Mouse (Mus musculus): ENCODE results near the gene Tmem102.

Gene Tmem102

DNA sequence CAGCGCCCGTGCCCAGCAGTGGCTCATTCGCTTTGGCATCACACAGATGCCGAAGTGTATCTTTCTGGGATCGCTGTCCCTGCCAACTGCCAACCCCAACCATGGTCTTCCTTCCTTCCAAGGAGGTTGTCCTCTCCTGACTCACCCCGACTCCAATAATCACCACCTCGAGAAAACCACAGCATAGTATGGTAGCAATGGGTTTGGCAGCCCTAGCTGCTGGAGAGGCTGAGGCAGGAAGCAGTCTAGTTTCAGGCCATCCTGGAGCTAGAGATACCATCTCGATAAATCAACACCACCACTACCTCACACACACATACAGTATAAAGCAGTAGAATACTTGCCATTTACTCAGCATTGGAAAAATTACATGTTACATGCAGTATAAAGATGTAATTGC, 13.4 kb upstream of the Tmem102 start:
- DNase-seq (ENCODE audit: low spot score), result no peak

DNA sequence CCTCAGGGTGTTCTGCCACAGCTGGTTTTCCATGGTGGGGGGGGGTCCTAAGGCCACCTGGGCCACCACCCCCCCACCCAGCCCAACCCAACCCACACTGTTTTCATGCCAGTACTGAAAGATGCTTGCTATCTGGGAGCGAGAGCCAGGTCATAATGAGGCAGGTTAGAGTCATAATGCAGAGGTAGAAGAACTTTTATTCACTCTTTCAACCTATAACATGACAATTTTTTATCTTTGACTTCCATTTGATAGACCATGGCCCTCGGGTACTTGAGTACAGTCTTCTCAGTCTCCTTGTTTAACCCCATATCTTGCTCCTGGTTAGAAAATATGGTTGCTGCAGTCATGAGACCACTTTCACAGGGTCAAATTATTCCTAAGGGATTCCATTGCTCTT, 12.9 kb upstream of the Tmem102 start, which contains the start of gene Spem2:
Spem2 (minus strand) TSS at position 101 of the 400 bp plus-strand sequence.
- no peak for DNase-seq (ENCODE audit: low spot score)

DNA sequence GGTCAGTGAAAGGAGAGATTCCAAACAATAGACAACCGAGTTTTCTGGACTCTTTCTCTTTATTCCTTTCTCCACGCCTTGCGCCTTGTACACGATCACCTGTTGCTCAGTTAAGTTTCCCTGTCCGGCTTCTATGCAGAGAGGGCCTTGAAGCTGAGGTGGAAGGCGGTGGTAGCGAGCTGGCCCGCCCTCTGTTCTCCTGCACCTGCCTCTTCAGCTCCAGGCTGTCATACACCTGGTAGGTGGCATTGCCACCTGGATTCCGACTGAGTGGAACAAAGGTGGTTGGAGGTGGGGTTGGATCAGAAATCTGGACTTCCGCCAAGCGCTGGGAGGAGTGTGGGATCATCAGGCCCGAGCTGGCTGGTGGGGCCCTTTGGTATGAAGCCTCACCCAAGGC, 11.1 kb upstream of the Tmem102 start:
- no peak for DNase-seq (ENCODE audit: low spot score)

DNA sequence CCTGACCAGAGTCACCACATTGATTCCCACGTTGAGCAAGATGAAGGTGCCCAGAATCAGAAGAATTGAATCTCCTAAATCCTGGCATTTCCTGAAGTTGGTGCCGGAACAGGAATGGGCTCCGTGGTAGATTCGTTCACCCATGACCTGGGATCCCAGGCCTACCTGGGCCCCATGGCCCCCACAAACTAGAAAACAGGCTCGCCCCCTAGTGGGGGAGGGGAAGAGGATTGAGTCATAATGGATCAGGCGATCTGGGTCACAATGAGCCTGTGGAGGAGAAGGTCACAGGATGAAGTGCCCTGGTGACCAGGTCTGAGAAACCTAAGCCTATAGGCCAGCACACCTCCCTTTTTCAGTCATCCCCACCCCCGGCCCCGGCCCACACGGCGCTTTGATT, 9.7 kb upstream of the Tmem102 start, which contains the start of gene Gm39566:
Gm39566 (minus strand) TSS at position 144 of the 400 bp plus-strand sequence.
- DNase-seq (ENCODE audit: low spot score), result no peak

DNA sequence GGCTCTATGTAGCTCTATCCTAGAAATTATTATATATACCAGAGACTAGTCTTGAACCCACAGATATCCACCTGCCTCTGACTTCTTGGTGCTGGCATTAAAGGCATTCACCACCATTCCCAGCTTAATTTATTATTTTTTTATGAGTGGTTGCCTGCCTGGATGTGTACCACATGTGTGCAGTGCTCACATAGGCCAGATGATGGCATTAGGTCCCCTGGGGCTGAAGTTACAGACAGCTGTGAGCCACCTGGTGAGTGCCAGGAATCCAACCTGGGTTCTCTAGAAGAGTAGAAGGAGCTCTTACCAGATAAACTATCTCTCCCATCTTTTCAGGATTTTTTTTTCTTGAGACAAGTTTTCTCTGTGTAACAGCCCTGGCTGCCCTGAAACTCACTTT, 4.9 kb upstream of the Tmem102 start:
- DNase-seq (ENCODE audit: low spot score), result no peak

DNA sequence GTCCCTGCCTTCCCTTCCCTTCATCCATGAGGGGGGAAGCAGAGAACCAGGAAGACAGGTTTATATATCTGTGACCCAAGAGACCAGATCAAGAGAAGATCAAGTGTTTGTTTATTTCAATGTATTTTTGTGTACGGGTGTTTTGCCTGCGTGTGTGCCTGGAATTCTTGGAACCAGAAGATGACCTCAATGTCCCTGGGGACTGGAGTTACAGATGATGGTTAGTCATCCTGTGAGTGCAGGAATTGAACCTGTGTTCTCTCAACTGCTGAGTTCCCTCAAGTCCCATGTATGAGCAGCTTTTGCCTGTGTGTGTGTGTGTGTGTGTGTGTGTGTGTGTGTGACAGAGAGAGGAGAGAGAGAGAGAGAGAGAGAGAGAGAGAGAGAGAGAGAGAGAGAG, 2.2 kb upstream of the Tmem102 start:
- no peak for DNase-seq (ENCODE audit: low spot score)

DNA sequence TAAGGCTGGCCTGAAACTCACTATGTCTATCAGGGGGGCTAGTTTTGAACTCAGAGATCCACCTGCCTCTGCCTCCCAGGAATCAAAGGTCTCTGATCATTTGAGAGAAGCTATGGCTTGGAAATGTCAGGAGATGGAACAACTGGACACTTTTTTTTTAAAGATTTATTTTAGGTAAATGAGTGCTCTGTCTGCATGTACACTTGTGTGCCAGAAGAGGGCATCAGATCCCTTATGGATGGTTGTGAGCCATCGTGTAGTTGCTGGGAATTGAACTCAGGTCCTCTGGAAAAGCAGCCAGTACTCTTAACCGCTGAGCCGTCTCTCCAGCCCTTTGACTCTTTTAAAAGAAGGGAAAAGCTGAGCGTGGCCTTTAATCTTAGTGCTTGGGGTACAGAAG, 954 bp upstream of the Tmem102 start:
- DNase-seq (ENCODE audit: low spot score), result no peak

DNA sequence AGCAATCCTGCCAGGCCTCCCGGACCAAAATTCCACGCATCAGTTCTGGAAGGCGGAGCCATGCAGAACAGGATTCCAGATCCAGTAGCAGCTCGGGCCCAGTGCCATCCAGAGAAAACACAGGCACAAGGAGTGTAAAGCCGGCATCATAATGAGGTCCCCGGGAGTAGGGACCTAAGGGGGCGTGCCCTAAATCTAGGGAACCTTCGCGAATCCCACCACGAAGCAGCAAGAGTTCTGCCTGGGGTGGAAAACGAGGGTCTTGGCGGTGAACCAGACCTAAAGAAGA, 828 bp downstream of the Tmem102 start:
- peak; percentile 26 for DNase-seq (ENCODE audit: low spot score)

DNA sequence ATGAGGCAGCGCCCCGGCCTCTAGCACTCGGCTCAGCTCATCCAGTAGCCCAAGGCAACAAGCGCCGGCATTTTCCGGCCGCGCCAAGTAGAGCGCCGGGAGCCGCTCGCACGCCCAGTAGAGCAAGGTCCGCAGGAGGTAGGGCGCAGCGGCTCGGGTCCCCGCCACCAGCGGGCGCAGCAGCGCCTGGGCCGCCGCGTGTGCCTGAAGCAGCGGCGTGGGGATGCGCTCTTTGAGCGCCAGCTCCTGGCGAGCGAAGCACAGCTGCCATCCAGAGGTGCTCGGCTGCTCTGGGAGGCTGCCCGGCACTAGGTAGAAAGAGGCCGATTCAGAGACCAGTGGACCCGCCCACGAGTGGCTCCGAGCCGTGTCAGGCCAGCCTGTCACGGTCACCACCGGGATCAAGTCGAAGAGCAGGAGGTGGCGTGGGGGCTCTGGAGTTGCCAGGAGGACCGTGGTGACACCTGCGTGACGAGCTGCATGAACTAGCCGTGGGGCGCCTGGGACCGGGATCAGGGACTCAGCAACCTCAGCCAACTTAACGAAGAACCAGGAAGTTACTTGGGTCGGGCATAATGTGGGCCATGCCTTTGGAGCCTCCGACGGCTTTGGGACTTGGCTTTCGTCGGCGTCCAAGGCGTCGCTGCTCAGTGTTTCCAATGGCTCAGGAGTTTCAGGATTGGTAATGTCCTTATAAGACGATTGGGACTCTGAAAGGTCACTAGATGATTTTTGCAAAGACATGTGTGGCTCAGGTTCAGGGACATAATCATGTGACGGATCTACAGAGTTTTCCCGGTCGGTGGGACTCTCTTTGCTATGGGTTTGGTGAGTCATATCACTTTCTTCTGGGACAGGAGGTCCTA, 1.4 kb downstream of the Tmem102 start:
- DNase-seq (ENCODE audit: low spot score), result peak; percentile 80

DNA sequence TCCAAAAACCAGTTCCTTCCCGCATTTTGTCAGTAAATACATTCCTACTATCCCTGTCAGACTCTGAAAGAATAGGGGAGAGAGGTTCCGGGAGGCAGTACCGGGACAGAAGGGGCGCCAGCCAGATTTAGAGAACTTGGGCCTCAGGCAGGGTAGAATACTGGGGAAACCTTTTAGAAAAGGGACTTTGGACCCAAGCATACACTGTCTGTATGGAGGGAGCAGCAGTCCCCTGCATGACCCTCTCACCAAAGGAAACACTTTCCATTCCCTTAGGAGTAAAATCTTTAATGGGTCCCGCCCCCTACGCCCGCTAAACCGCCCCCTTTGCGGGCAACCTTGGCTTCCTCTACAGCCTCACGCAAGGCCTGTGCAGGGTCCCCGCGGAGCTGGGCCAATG, 2.1 kb downstream of the Tmem102 start:
- DNase-seq (ENCODE audit: low spot score), result no peak

DNA sequence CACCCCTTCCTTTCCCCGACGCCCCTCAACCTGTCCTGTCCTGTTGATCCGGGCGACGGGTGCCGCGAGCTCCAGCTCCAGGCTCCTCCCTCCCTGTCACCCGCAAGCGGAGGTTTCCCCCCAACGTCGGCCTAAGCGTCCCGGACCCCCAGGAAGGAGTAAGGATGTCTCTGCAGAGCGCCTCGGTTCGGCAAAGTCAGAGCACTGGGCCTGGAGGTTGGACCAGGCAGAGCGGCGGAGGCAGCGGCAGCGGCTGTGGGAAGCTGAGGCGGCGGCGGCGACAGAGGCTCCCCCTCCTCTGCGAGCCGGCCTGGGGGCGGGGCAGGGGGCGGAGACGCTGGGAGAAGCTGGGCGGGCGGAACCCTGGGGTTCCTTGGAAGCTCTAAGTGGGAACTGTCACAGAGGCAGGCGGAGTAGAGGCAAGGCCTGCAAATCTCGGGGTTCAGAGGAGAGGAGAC, 2.7 kb downstream of the Tmem102 start:
- peak; percentile 83 for DNase-seq (ENCODE audit: low spot score)

DNA sequence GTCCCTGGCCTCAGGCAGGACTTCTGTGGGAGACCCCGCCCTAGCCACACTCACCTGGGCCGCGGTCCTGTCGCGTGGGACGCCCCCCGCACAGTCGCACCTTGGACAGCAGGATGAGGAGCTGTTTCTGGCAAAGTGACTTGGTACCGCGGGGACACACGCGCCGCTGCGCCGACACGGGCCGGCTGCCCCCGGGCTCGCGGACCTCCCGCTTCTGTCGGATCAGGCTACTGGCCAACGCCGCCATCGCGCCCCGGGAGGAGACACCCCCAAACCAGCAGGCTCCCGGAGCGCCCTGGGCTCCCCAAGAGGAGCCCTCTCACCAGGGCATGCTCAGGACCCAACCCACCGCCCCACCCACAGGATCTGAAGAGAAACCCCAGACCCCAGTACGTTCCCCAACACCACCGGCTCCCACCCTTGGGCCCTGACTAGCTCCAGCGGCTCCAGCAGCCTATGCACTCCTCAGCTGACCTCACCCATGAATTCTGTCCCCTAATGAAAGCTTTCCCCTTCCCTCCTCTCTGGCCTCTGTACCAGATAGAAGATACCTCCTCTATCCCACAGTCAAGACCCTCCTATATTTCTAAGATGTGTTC, 3.9 kb downstream of the Tmem102 start, which contains the start of gene Fgf11:
Fgf11 (minus strand) TSS at position 479 of the 599 bp plus-strand sequence.
- peak; percentile 11 for DNase-seq (ENCODE audit: low spot score)

DNA sequence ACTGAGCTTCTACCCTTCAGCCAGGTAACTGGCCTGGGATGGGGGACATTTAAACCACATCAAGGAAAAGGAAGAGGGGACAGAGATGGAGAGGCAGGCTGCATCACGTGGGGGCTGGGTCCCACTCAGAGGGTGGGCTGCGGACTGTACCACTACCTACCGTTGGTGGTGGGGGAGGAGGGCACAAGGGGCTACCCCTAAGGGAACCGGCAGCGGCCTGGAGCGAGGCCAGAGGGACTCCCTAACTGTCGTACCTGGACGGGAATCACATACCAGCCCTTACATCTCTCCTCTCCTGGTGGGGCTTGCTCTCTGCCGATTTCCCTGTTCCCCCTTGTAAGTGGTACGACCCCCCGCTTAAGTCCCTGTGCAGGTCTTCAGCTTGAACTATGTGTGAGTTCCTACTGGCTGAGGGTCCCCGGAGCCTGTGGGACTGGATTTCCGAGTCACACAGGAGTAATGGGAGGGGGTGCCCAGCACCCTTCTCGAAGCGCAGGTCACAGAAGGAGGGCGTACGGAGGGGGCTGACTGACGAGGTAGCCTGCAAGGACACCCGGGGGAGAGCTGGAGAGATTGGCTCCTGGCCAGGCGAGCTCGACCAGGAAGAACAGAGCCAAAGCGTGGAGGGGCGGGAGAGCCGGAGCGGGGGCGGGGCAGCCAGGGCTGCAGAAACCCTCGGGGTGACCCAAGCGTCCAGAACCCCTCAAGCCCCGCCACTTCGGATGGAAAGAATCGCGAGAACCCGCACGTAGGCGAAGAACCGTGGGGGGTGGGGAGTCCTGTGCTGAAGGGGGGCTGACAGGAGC, 4.8 kb downstream of the Tmem102 start:
- DNase-seq (ENCODE audit: low spot score), result peak; percentile 85

DNA sequence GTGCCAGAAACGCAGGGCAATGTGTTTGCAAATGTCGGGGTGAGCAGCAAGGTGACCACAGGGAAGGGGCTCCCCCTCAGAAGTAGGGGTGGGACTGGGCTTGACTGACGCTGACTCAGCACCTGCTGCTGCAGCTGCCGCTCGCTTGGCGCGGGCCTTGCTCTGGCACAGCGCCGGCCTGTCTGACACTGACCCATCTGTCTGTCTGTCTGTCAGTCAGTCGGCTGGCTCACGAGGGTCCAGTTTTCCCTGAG, 5.4 kb downstream of the Tmem102 start:
- DNase-seq (ENCODE audit: low spot score), result no peak

DNA sequence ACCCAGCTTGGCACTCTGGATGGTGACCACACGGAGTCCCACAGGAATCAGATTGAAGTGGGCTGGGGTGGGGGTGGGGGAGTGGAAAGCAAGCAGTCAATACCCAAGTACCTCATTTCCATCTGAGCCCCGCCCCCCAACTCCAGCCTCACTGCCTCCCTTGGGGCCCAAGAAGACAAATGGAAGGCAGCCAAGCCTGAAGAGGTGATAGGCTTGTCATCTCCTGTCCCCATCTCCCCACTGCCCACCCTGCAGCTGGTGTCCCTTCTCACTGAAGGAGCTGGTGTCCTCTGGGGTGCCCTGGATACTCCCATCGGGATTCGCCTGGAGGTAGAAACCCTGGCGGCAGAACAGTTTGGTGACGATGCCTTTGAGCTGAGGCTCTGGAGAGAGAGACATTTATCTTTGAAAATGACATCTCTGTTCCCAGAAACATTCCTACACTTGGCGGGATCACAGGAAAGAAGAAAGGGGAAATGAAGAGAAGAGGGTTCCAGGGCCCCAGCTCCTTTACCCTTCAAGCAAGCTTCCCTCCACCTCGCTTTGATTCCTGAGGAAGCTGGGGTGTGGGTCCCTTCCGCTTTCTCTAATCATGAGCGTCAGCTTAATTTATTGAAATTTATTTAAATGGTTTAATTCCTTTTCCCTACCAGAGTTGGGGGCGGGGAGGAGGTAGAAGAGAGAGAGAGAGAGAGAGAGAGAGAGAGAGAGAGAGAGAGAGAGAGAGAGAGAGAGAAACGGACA, 5.9 kb downstream of the Tmem102 start:
- DNase-seq (ENCODE audit: low spot score), result peak; percentile 63

DNA sequence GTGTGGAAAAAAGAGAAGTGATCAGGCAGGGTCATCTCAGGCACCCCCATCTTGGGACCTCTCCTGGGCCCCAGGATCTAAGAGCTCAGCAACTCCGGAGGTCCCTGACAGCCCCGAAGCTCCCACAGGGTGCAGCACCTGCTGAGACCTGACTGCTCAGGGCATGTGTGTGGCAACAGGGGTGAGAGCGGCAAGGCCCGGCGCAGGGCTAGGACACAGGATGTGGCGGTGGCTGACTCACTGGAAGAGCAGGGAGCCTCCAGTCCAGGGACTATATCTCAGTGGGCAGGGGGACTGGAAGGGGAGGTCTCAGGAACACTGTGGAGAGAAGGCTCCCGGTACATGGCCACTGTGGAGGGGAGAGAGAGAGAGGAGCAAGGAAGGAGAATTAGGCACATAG, 7.5 kb downstream of the Tmem102 start:
- no peak for DNase-seq (ENCODE audit: low spot score)

DNA sequence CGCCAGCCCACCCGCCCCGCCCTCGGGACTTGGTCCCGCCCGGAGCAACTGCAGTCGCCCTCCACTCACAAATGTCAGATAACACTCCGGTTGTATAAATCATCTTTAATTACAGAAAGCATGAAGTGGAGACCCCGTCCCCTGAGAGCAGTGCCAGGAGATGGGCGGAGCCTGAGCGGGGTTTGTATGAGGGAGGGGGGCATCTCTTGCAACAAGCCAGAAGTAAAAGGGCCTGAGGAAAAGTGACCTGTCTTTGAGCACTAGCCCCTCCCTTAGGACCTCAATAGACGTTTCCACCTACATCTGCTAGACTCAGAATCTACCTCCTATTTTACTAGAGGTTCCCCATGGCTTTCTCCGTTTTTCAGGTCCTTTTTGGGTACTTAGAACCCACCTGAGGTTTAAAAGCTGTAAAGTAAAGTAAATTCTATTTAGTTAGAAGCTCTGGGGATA, 9.4 kb downstream of the Tmem102 start:
- peak; percentile 27 for DNase-seq (ENCODE audit: low spot score)

DNA sequence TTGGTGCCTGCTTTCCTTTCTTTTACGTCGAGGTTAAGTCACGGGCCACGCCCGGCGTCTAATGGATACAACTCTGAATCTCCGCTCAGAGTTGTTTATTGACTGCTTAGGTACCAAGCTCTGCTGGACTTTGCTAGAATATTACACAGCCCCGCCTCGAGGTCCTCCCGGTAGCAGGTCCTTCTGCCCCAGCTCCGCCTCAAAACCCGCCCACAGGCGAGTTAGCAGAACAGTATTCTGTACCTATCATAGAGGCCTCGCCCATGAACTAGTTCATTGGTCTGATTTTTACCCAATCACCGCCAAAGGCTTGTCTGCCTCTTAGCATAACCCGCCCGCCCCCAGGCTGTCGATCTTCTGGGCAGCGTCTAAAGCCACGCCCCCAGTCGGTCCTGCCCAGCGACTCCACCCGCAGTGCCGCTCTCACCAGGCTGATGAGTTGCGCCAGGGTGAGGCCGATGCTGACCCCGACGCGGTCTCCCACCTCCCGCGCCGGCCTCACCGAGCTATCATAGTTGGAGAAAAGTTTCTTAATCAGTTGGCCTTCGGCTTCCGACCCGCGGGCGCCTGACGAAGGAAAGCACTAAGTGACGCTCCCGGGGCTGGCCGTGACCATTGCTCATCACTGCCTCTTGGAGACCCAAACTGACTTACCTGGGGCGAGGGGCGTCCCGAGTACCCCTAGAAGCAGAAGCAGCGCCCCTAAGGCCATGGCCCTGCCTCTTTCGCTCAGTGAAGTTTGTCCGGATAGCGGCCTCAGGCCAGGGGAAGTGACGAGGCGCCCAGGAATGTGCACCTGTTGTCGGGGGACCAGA, 10.0 kb downstream of the Tmem102 start, which contains the start of gene Chrnb1:
Chrnb1 (minus strand) TSS at position 776 of the 815 bp plus-strand sequence.
- peak; percentile 97 for DNase-seq (ENCODE audit: low spot score)

DNA sequence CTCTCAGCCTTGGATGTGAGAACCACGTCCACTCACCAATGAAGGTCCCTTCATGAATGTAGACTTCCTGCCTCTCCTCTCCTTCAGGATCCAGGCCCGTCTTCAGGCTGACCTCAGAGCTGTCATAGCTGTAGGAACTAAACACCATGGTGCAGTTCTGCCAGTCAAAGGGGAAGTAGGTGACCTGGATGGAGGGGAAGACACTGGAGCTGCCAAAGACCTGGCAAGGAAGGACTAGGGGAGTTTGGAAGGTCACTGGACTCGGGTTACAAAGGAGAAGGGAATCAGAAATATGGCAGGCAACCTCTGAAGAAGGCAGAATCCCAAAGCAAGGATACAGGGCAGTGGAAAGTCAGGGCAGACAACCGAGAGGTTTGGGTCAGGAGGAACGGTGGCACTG, 12.0 kb downstream of the Tmem102 start:
- DNase-seq (ENCODE audit: low spot score), result no peak

DNA sequence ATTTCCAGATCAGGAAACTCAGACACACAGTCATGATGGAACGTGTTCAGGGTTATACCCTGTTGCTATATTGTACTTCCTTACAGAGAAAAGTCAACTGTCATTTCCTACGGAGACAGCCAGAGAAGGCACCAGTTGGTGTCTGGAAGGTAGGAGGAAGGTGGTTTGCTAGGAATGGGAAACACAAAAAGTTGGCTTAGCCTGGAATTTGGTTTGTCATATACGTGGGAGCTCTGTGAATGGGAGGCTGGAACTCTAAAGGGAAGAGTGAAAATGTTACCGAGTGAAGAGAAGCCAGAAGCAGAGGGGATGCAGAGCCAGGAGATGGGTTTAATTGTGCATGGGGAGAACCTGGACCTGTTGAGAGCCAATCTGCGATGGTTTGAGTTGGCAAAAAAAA, 14.0 kb downstream of the Tmem102 start:
- no peak for DNase-seq (ENCODE audit: low spot score)

DNA sequence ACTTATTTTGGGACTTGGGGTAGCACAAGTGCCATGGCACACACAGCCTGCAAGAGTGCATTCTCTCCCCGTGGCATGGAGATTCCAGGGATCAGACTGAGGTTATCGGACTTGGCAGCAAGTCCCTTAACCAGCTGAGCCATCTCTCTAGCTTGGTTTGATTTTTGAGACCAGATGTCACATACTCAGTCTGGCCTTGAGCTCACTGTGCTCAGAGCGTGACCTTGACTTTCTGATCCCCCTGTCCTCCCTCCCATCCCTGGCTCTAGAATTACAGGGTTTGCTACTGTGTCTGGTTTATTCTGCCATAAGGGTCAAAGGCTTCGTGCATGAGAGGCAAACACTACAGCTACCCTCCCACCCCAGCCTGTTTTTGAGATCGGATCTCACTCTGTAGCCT, 16.0 kb downstream of the Tmem102 start:
- DNase-seq (ENCODE audit: low spot score), result no peak
